Mouse (Mus musculus) liver, adult 2 months (tissue): Measurements from ENCODE around the gene Zfp46.

Source experiments
- CTCF ChIP-seq: fragments of 200-500 bp; IDR thresholded peaks from 2 replicates; pipeline ENCODE4 v1.5.1; 2011; ENCODE audit warnings: low read depth, low read length, control low read depth
- POLR2A ChIP-seq: fragments of 200-500 bp; IDR thresholded peaks from 2 replicates; pipeline ENCODE4 v1.6.1; 2011; ENCODE audit warnings: low read length, control low read depth; ENCODE audit not compliant: insufficient read depth; ENCODE audit errors: extremely low read depth

DNA sequence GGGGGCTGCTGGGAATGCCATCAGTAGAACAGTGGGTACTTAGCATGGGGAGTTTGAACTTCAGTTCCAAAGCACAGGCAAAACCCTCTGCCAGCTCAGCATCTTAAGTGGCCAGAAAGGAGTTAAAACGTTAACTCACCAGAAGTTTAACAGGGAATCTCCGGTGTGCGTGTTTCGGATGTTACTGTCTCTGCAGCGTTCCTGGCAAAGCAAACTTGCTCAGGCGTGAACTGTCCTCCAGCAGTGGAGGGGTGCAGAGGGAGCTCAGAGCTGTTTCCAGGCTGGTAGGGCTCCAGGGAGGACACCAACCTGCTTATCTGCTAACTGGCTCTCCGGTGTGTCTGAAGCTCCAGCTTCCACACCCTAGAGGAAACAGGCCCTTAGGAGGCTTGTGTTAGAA lies 11.5 kb downstream of the Zfp46 start:
- TF ChIP-seq POLR2A (no peak), CTCF (no peak)
